Mouse (Mus musculus): Measurements from ENCODE around the gene Gchfr.

The Gchfr gene

DNA sequence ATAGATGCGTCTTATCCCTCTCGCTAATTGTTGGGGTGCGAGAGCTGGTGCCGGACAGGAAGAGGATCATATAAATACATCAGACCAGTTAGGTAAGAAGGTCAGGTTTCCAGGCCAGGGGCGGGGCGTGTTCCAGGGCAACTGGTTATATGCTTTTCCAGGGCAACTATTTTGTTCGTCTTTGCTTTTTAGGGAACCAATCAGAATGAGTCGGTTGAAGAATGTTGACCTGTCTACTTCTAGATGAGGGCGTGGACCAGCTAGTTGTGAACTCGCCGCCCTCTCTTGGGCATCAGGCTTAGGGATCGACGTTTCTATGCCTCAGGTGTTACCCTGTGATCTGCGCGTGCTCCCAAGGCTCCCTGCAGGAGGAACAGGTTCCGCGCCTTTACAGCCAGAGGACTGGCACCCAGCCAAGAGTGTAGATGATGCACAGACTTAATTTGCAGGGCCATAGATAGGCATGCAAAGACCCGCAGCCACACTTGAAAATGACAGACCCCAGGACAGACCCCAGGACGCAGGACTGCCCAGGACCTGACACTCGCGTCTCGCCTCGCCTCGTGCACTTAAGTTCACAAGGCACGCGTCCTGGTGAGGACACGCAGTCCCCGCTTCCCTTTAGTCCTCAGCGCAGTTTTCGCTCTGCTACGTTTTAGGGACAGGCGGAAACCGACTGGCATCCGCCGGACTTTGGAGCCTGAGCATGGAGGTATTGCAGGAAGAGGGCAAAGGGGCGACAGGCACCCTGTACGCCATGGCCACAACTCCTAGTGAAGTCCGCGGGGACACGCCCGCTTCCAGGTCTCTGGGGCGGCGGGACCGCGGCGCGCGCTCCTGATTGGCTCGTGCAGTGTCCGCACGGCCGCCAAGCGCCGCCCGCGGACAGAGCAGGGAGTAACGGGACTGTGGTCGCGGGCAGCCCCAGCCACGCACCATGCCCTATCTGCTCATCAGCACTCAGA lies at the start of gene Gchfr:
Gene Gchfr (plus strand): TSS at position 873 of the 965 bp plus-strand sequence.
- no peaks in the 10 kb centered on the region for H3K36me3 ChIP-seq (ENCODE audit: insufficient read depth, low read length)
- peak; percentile 64; the same call in 1 of the 2 replicates for TF ChIP-seq NANOG (IDR thresholded peaks at IDR 0.05; ENCODE audit: borderline replicate concordance, low read length)
- no peak for TF ChIP-seq POU5F1 (IDR thresholded peaks at IDR 0.05; ENCODE audit: borderline replicate concordance, low read length)
- TF ChIP-seq CTCF (conservative IDR thresholded peaks at IDR 0.05; ENCODE audit: low read length): no peak
- H3K9me3 ChIP-seq (ENCODE audit: low read length): no peaks in the 10 kb centered on the region
- H3K4me1 ChIP-seq (replicated peaks; ENCODE audit: low read depth, low read length): peaks cover 30% of the 10 kb centered on the region
- H3K4me3 ChIP-seq (replicated peaks; ENCODE audit: low read length): peak within 1 kb of the TSS; percentile 82
- peaks cover 57% of the 10 kb centered on the region for H3K27me3 ChIP-seq (ENCODE audit: insufficient read depth, low read length)

DNA sequence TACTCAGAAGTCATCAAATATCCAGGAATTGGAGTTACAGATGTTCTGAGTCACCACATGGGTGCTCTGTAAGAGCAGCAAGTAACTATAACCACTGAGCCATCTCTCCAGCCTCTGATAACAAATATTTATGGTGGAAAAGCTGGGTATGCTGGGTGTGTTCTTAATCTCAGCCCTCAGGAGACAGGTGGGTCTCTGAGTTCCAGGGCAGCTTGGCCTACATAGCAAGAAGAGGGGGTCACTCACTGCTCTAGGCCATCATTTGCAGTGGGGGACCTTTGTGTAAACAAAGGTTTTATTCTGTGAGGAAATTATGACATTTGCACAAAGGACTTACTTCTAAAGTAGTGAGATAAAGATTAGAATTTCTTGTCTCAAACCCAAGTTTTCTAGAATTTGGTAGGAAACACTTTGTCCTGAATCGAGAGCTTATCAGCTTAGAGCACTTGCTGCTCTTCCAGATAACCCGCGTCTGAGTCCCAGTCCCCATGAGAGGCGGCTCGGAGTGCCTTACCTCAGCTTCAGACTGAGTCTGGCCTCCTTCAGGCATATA lies 31.2 kb upstream of the Gchfr start:
- Histone ChIP-seq H3K36me3 (ENCODE audit: insufficient read depth, low read length) (peaks cover 99% of the 10 kb centered on the region), H3K4me1 (replicated peaks; ENCODE audit: low read depth, low read length) (0 out of 2 replicates have a peak, but pooled peaks cover 3% of the 10 kb centered on the region), H3K4me3 (replicated peaks; ENCODE audit: low read length) (no peak overlapping the region), H3K9me3 (ENCODE audit: low read length) (no peaks in the 10 kb centered on the region), H3K27me3 (ENCODE audit: insufficient read depth, low read length) (no peaks in the 10 kb centered on the region)
- TF ChIP-seq POU5F1 (IDR thresholded peaks at IDR 0.05; ENCODE audit: borderline replicate concordance, low read length) (no peak), CTCF (conservative IDR thresholded peaks at IDR 0.05; ENCODE audit: low read length) (no peak), NANOG (IDR thresholded peaks at IDR 0.05; ENCODE audit: borderline replicate concordance, low read length) (no peak)

- no peak overlapping the region for H3K4me3 ChIP-seq (replicated peaks; ENCODE audit: low read length)
- H3K36me3 ChIP-seq (ENCODE audit: insufficient read depth, low read length): peaks cover 97% of the 10 kb centered on the region
- TF ChIP-seq NANOG (IDR thresholded peaks at IDR 0.05; ENCODE audit: borderline replicate concordance, low read length) (no peak), CTCF (conservative IDR thresholded peaks at IDR 0.05; ENCODE audit: low read length) (peak; percentile 65)
- no peaks in the 10 kb centered on the region for H3K9me3 ChIP-seq (ENCODE audit: low read length)
- peaks cover 53% of the 10 kb centered on the region for H3K4me1 ChIP-seq (replicated peaks; ENCODE audit: low read depth, low read length)
- H3K27me3 ChIP-seq (ENCODE audit: insufficient read depth, low read length): no peaks in the 10 kb centered on the region
Observed at GRCm38 (mm10) chr2:119145199-119145598, 22.4 kb upstream of the Gchfr start.

GRCm38 (mm10) chr2:119146435-119146834 lies 21.1 kb upstream of the Gchfr start:
- TF ChIP-seq NANOG (IDR thresholded peaks at IDR 0.05; ENCODE audit: borderline replicate concordance, low read length) (no peak), CTCF (conservative IDR thresholded peaks at IDR 0.05; ENCODE audit: low read length) (no peak)
- H3K36me3 ChIP-seq (ENCODE audit: insufficient read depth, low read length): peaks cover 97% of the 10 kb centered on the region
- H3K4me3 ChIP-seq (replicated peaks; ENCODE audit: low read length): no peak overlapping the region
- no peaks in the 10 kb centered on the region for H3K27me3 ChIP-seq (ENCODE audit: insufficient read depth, low read length)
- no peaks in the 10 kb centered on the region for H3K9me3 ChIP-seq (ENCODE audit: low read length)
- peaks cover 53% of the 10 kb centered on the region for H3K4me1 ChIP-seq (replicated peaks; ENCODE audit: low read depth, low read length)

GRCm38 (mm10) chr2:119147160-119147678 lies 20.4 kb upstream of the Gchfr start:
- peak overlapping the region; percentile 32 for H3K4me3 ChIP-seq (replicated peaks; ENCODE audit: low read length)
- peaks cover 51% of the 10 kb centered on the region for H3K4me1 ChIP-seq (replicated peaks; ENCODE audit: low read depth, low read length)
- H3K36me3 ChIP-seq (ENCODE audit: insufficient read depth, low read length): peaks cover 97% of the 10 kb centered on the region
- no peak for TF ChIP-seq POU5F1 (IDR thresholded peaks at IDR 0.05; ENCODE audit: borderline replicate concordance, low read length)
- TF ChIP-seq NANOG (IDR thresholded peaks at IDR 0.05; ENCODE audit: borderline replicate concordance, low read length): no peak
- TF ChIP-seq CTCF (conservative IDR thresholded peaks at IDR 0.05; ENCODE audit: low read length): no peak
- H3K9me3 ChIP-seq (ENCODE audit: low read length): no peaks in the 10 kb centered on the region
- H3K27me3 ChIP-seq (ENCODE audit: insufficient read depth, low read length): no peaks in the 10 kb centered on the region

GRCm38 (mm10) chr2:119147775-119148174 lies 19.8 kb upstream of the Gchfr start:
- TF ChIP-seq CTCF (conservative IDR thresholded peaks at IDR 0.05; ENCODE audit: low read length) (no peak), POU5F1 (IDR thresholded peaks at IDR 0.05; ENCODE audit: borderline replicate concordance, low read length) (no peak), NANOG (IDR thresholded peaks at IDR 0.05; ENCODE audit: borderline replicate concordance, low read length) (no peak)
- Histone ChIP-seq H3K27me3 (ENCODE audit: insufficient read depth, low read length) (no peaks in the 10 kb centered on the region), H3K9me3 (ENCODE audit: low read length) (no peaks in the 10 kb centered on the region), H3K36me3 (ENCODE audit: insufficient read depth, low read length) (peaks cover 97% of the 10 kb centered on the region), H3K4me1 (replicated peaks; ENCODE audit: low read depth, low read length) (peaks cover 45% of the 10 kb centered on the region), H3K4me3 (replicated peaks; ENCODE audit: low read length) (peak overlapping the region; percentile 32; the same call in 1 of the 2 replicates)

GRCm38 (mm10) chr2:119152255-119152654 lies 15.3 kb upstream of the Gchfr start:
- TF ChIP-seq CTCF (conservative IDR thresholded peaks at IDR 0.05; ENCODE audit: low read length) (no peak), POU5F1 (IDR thresholded peaks at IDR 0.05; ENCODE audit: borderline replicate concordance, low read length) (no peak), NANOG (IDR thresholded peaks at IDR 0.05; ENCODE audit: borderline replicate concordance, low read length) (no peak)
- Histone ChIP-seq H3K4me1 (replicated peaks; ENCODE audit: low read depth, low read length) (peaks cover 55% of the 10 kb centered on the region), H3K9me3 (ENCODE audit: low read length) (no peaks in the 10 kb centered on the region), H3K36me3 (ENCODE audit: insufficient read depth, low read length) (peaks cover 79% of the 10 kb centered on the region), H3K4me3 (replicated peaks; ENCODE audit: low read length) (no peak overlapping the region), H3K27me3 (ENCODE audit: insufficient read depth, low read length) (0 out of 2 replicates have a peak, but pooled peaks cover 4% of the 10 kb centered on the region)

GRCm38 (mm10) chr2:119154683-119155082 lies 12.9 kb upstream of the Gchfr start:
- no peak overlapping the region for H3K4me3 ChIP-seq (replicated peaks; ENCODE audit: low read length)
- TF ChIP-seq NANOG (IDR thresholded peaks at IDR 0.05; ENCODE audit: borderline replicate concordance, low read length) (no peak), POU5F1 (IDR thresholded peaks at IDR 0.05; ENCODE audit: borderline replicate concordance, low read length) (no peak), CTCF (conservative IDR thresholded peaks at IDR 0.05; ENCODE audit: low read length) (no peak)
- H3K36me3 ChIP-seq (ENCODE audit: insufficient read depth, low read length): peaks cover 55% of the 10 kb centered on the region
- H3K9me3 ChIP-seq (ENCODE audit: low read length): no peaks in the 10 kb centered on the region
- peaks cover 35% of the 10 kb centered on the region for H3K4me1 ChIP-seq (replicated peaks; ENCODE audit: low read depth, low read length)
- 0 out of 2 replicates have a peak, but pooled peaks cover 4% of the 10 kb centered on the region for H3K27me3 ChIP-seq (ENCODE audit: insufficient read depth, low read length)

All from E14TG2a.4 (cell line).